Mouse (Mus musculus): Measurements from ENCODE around the gene Prss35.

Gene Prss35

DNA sequence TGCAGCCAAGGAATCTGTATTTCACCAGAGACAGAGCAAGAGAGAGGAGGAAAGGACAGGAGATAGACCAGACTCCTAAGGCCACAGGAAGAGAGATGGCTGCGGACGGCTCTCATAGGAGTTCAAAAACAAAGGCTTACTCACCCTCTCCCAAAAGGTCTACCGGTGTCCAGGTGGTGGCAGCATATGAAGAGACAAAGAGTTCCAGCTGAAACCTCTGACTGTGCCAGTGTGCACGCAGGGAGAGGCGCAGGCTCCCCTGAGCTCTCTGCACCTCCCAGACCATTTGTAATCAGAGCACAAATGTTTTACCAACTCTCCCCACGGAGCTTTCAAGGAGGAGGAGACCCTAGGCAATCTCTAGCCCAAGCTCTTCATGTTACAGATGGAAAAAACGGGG, 55.2 kb downstream of the Prss35 start:
- DNase-seq (ENCODE audit: low spot score in 2 of 2), result no peak

DNA sequence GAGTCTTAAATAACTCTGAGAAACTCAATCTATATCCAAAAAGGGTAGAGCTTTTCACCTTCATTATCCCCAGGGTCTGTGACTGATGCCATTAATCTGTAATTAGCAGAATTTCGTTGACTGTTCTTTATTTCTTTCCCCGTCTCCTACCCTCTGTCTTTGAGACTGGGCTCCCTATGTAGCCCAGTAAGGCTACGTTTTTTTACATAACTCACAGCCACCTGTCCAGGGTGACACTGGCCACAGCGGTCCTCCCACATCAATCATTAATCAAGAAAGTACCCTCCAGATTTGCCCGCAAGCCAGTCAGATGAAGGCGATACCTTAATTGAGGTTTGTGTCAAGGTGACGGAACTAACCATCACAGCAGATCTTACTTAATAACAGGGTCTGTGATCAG, 55.6 kb downstream of the Prss35 start:
- no peak for DNase-seq (ENCODE audit: low spot score in 2 of 2)

DNA sequence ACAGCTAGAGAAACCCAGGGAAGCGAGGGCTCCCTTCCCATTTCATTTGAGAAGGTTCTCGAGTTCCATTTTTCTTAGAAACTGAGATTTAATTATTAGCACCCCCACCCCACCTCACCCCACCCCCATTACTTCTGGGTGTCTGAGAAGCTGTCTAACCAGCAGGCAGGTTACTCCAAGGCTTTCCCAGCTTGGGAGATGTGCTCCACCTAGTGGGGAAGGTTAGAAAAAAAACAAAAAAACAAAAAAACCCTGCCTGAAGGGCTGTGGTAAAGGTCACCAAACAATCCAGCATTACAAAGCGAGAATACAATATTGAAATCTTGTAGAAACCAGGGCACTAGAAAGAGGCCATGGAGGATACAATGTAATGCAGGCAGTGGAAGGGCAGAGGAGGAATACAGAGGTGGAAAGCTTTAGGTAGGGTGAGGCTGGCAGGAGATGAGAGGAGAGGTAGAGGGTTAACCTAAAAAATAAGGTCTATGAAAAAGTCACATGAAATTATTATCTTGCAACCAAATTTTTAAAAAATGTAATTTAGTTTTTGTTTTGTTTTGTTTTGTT, 57.2 kb downstream of the Prss35 start:
- DNase-seq (ENCODE audit: low spot score in 2 of 2), result no peak
